Mouse (Mus musculus) small intestine, adult 2 months (tissue): ENCODE data around the gene Trpv6.

Experiments
- CTCF ChIP-seq: fragments of 200-500 bp; IDR thresholded peaks from 2 replicates; pipeline ENCODE4 v1.5.1; 2012; ENCODE audit warnings: low read depth, mild to moderate bottlenecking, control low read depth, inconsistent platforms, low read length, moderate library complexity, mixed read lengths; ENCODE audit not compliant: insufficient replicate concordance, insufficient read length; ENCODE audit errors: extremely low read depth
- POLR2A ChIP-seq: fragments of 200-500 bp; IDR thresholded peaks from 2 replicates; pipeline ENCODE4 v1.6.1; 2012; ENCODE audit warnings: low read depth, mild to moderate bottlenecking, control low read depth, inconsistent platforms, low read length, moderate library complexity

GRCm38 (mm10) chr6:41637927-41638506 lies 1.8 kb upstream of the Trpv6 start:
- TF ChIP-seq POLR2A (no peak), CTCF (no peak)
